Mouse (Mus musculus) liver, embryonic 18 days (tissue): ENCODE measurements around the gene Wfdc8. TPM values are rescaled to one million over a fixed set of nuclear protein-coding genes. Genes with fewer than 3 reads are reported as not detected.

Experiments used
- polyA plus RNA-seq: library from polyadenylated mRNA; depleted of rRNA; stranded (reverse); fragments of >200 nt; gene quantifications from 2 replicates; pipeline ENCODE4 v1.2.3, GENCODE M21; 2012; rRNA removed

Gene Wfdc8
- polyA plus RNA-seq, result not detected in 2 replicates

DNA sequence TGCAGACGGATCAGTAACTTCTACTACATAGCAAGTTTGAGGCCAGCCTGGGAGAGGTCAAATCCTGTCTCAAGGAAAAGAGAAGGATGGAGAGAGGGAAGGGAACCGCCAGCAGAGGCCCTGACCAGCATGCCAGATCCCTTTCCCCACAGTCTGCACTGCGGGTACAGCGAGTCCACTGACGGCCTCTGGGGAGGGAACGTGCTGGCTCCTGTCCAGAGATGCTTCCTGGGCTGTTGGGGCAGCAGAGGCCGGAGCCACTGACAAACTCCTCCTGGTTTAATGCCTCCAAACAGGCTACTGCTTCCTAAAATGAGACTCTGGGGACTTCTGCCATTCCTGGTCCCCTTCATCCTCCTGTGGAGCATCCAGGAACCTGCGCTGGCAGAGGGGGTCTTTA lies at the start of gene Wfdc8, which contains the start of gene Wfdc6b:
TSS of gene Wfdc8 (minus strand) at position 156 of the 400 bp plus-strand sequence.
TSS of gene Wfdc6b (plus strand) at position 52 of the 400 bp plus-strand sequence.

DNA sequence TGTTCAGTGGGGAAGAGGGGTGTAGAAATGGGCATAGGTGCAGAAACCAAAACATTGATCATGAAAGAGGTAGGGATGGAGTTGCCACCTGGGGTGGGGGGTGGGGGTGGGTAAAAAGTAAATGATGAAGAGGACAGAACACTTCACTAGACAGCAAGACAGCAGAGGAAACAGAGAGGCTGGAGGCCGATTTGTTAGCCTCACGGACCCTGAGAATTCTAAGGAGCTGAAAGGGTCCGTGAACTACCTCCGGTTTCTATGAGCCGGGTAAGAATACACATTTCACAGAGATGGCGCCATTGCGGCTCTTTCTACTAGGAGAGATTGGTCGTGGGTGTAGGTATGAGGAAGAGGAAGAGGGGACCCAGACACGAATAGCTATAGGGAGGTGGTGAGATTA lies 43.1 kb upstream of the Wfdc8 start, which contains the start of gene Wfdc9:
TSS of gene Wfdc9 (minus strand) at position 101 of the 400 bp plus-strand sequence.

DNA sequence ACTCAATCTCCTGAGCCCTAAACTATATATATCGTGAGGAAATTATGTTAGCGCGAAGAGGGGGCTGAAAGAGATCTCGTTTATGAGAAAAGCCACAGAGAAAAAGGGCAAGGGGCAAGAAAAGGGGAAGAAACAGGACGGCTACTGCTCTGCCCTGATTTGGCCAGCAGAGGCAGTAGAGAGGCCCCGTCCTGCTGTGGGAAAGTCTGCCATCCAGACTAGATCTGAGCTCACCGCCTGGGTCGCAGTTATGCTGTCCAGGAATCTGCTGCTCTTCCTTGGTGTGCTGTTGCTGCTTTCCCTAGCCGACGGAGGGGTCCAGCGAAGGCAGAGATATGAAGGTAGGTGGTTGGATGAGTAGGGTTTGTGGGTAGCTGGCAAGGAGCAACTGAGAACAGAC lies 42.4 kb upstream of the Wfdc8 start, which contains the start of gene Wfdc10:
TSS of gene Wfdc10 (plus strand) at position 189 of the 400 bp plus-strand sequence.

DNA sequence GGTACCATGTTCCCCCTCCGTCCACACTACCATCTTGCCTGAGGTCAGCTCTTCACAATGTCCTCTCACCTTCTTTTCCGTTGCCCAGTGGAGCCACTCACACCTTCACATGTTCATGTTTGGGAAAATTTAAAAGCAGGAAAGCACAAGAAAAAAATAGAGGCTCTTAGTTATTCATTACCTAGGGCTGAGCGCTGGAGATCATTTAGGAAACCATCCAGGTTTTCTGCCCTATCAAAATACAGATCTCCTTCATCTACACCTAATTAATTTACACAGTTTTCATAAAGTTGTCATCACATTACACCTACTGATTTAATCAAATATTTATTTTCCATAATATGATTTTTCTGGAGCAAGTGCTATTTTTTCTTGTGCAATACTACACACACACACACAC lies 25.3 kb upstream of the Wfdc8 start, which contains the start of gene Wfdc16:
TSS of gene Wfdc16 (minus strand) at position 101 of the 400 bp plus-strand sequence.

DNA sequence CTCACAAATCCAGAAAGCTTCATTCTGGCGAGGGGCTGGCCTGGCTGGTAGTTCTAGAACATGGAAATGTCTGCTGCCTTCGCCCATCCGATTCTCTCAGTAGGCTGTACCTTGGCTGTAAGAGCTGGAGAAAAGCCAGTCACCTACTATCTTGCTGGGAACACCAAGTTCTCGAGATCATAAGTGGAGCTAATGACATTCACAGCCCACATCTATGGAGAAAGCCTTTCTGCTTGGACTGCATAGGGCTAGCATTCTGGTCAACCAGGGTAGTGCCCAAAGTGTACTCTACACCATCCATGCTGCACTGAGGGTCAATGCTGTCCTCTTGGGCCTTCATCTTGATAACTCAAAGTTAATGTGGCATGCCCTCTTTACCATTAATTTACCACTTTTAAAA lies 19.9 kb downstream of the Wfdc8 start, which contains the start of gene Eppin:
TSS of gene Eppin (minus strand) at position 101 of the 400 bp plus-strand sequence.

DNA sequence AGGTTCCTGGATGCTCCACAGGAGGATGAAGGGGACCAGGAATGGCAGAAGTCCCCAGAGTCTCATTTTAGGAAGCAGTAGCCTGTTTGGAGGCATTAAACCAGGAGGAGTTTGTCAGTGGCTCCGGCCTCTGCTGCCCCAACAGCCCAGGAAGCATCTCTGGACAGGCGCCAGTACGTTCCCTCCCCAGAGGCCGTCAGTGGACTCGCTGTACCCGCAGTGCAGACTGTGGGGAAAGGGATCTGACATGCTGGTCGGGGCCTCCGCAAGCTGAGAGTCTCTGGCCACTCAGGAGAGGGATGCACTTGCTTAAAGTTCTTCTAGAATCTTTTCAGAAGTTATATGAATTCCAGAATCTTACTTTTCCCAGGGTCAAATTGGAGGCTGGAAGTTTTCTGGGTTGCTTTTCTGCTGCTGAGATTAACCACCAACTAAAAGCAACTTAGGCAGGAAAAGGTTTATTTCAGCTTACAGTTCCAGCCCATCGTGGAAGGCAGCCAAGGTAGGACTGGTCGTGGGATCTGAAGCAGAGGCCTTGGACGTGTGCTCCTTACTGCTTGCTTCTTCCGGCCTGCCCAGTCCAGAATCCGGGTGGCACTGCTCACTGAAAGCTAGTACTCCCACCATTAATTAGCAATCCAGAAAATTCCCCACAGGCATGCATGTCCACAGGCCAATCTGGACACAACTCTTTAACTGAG lies 28.3 kb downstream of the Wfdc8 start, which contains the start of gene Wfdc6a:
TSS of gene Wfdc6a (minus strand) at position 423 of the 701 bp plus-strand sequence.

DNA sequence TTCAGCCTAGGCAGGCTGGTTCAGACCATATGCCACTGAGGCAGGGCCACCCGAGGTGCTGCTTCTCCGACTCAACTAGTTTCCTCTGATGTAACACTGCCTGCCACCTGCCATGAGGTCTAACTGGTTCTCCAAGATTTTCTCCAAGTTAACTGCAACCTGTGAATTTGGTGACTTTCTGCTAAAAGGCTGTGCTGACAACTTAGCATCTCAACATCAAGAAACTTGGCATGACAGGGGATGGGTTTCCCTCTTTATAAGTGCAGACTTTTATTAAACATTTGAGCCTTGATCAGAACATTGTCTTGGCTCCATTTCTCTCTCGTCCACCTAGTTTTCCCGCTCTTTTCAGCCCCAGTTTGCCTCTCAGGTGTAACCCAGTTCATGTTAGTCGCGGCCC lies 40.1 kb downstream of the Wfdc8 start, which contains the start of gene Spint3:
TSS of gene Spint3 (minus strand) at position 101 of the 400 bp plus-strand sequence.

DNA sequence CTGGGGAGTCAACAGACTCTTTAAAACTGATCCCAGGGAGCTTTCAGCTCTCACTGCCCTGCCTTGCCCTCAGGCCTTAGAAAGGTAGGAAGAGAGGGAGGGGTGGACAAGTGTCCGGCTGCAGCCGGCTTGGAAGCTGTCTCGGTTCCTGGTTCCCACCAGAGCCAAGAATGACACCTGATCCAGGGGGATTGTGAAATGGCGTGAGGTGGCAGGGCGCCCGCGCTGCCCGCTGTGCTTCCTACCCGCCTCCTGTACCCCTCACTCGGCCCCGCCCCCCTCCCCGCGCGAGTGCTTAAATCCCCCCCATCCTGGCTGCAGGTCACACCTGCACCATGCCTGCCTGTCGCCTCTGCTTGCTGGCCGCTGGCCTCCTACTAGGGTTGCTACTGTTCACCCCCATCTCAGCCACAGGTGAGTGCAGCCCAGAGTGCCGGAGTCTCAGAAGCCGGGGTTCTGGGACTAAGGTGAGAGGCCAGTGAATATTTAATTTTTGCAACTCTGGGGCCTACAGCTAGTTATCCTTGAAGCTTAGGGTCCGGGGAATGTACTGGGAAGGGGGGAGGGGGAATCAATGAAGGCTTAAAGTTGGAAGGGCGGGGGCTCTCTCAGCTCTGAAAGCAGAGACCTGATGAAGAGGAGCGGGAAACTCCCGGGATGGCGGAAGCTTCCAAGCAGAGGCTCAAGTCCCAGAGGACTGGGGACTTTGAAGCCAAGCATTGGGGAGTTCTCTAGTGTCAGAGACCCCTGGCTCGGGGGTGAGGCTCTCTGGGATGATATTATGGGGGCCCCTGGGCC lies 50.8 kb downstream of the Wfdc8 start, which contains the start of gene Wfdc2:
TSS of gene Wfdc2 (plus strand) at position 23 of the 798 bp plus-strand sequence.

Other genes starting within 250 kb of the Wfdc8 start
- gene Slpi, start 224.5 kb downstream of the Wfdc8 start, polyA plus RNA-seq, result 25.7 and 26.9 TPM in 2 replicates
- gene Rbpjl, start 210.5 kb downstream of the Wfdc8 start, polyA plus RNA-seq, result 0.01 and 0.13 TPM in 2 replicates
- gene Matn4, start 208.5 kb downstream of the Wfdc8 start, polyA plus RNA-seq, result 0.17 and 0.21 TPM in 2 replicates
- 46.8 and 52.3 TPM in 2 replicates for gene Sdc4, start 169.7 kb downstream of the Wfdc8 start, polyA plus RNA-seq
- 20.3 and 20.5 TPM in 2 replicates for gene Sys1, start 156.7 kb downstream of the Wfdc8 start, polyA plus RNA-seq
- gene Gm20458, start 152.7 kb downstream of the Wfdc8 start, polyA plus RNA-seq, result 0.55 and 0.61 TPM in 2 replicates
- not detected in 2 replicates for gene Trp53tg5, start 139.9 kb downstream of the Wfdc8 start, polyA plus RNA-seq
- gene Dbndd2, start 127.5 kb downstream of the Wfdc8 start, polyA plus RNA-seq, result 11.3 and 12.0 TPM in 2 replicates
- 15.6 and 19.3 TPM in 2 replicates for gene Pigt, start 116.1 kb downstream of the Wfdc8 start, polyA plus RNA-seq
- gene Wfdc2, start 51.2 kb downstream of the Wfdc8 start, polyA plus RNA-seq, result 1.6 and 2.0 TPM in 2 replicates
- gene Spint3, start 40.2 kb downstream of the Wfdc8 start, polyA plus RNA-seq, result not detected in 2 replicates
- 0.05 and 0.06 TPM in 2 replicates for gene Wfdc6a, start 28.2 kb downstream of the Wfdc8 start, polyA plus RNA-seq
- gene Eppin, start 20.0 kb downstream of the Wfdc8 start, polyA plus RNA-seq, result not detected in 2 replicates
- gene Wfdc6b, start 104 bp downstream of the Wfdc8 start, polyA plus RNA-seq, result not detected in 2 replicates
- gene Wfdc16, start 25.2 kb upstream of the Wfdc8 start, polyA plus RNA-seq, result not detected in 2 replicates
- gene Wfdc10, start 42.4 kb upstream of the Wfdc8 start, polyA plus RNA-seq, result not detected in 2 replicates
- not detected in 2 replicates for gene Wfdc9, start 43.0 kb upstream of the Wfdc8 start, polyA plus RNA-seq
- gene Wfdc11, start 60.5 kb upstream of the Wfdc8 start, polyA plus RNA-seq, result not detected in 2 replicates
- gene Wfdc13, start 71.5 kb upstream of the Wfdc8 start, polyA plus RNA-seq, result not detected in 2 replicates
- not detected in 2 replicates for gene Spint4, start 84.9 kb upstream of the Wfdc8 start, polyA plus RNA-seq
- gene Spint5, start 101.7 kb upstream of the Wfdc8 start, polyA plus RNA-seq, result not detected in 2 replicates
- gene Wfdc3, start 132.3 kb upstream of the Wfdc8 start, polyA plus RNA-seq, result 1.6 and 2.1 TPM in 2 replicates
- 21.7 and 22.8 TPM in 2 replicates for gene Dnttip1, start 132.4 kb upstream of the Wfdc8 start, polyA plus RNA-seq
- 255 and 264 TPM in 2 replicates for gene Ube2c, start 156.3 kb upstream of the Wfdc8 start, polyA plus RNA-seq
- 0.58 and 2.9 TPM in 2 replicates for gene Tnnc2, start 166.3 kb upstream of the Wfdc8 start, polyA plus RNA-seq
- 7.7 and 11.3 TPM in 2 replicates for gene Snx21, start 172.2 kb upstream of the Wfdc8 start, polyA plus RNA-seq
- gene Acot8, start 191.3 kb upstream of the Wfdc8 start, polyA plus RNA-seq, result 20.1 and 20.3 TPM in 2 replicates
- gene Zswim3, start 191.5 kb upstream of the Wfdc8 start, polyA plus RNA-seq, result 1.9 TPM in 2 replicates
- gene Zswim1, start 209.1 kb upstream of the Wfdc8 start, polyA plus RNA-seq, result 1.3 and 1.5 TPM in 2 replicates
- gene Spata25, start 214.9 kb upstream of the Wfdc8 start, polyA plus RNA-seq, result 0.05 and 0.08 TPM in 2 replicates
- gene Ctsa, start 219.2 kb upstream of the Wfdc8 start, polyA plus RNA-seq, result 121 and 130 TPM in 2 replicates
- 1.5 and 2.2 TPM in 2 replicates for gene Neurl2, start 219.8 kb upstream of the Wfdc8 start, polyA plus RNA-seq
- 34.8 and 42.2 TPM in 2 replicates for gene Pltp, start 244.1 kb upstream of the Wfdc8 start, polyA plus RNA-seq